Mouse (Mus musculus): ENCODE results near the gene Spire2.

- no peak for TF ChIP-seq CTCF (IDR thresholded peaks at IDR 0.05; ENCODE audit: borderline replicate concordance, extremely low read depth, insufficient read depth, insufficient read length)
- TF ChIP-seq POLR2A (IDR thresholded peaks at IDR 0.05; ENCODE audit: borderline replicate concordance, extremely low read depth, insufficient read depth, insufficient read length, poor library complexity, severe bottlenecking) = no peak
Observed at GRCm38 (mm10) chr8:123333864-123334263, 1.4 kb downstream of the Spire2 start.

All from brain, embryonic 14.5 days (tissue).